Mouse (Mus musculus) cerebellum, postnatal 25 days (tissue): ENCODE measurements around the gene Zc3h12a.

Experiments used
- DNase-seq, 2 experiments: peaks; one replicate each; pipeline ENCODE4 v3.0.0; 2021; ENCODE audit warnings: mixed read lengths in 2 of 2

The Zc3h12a gene

DNA sequence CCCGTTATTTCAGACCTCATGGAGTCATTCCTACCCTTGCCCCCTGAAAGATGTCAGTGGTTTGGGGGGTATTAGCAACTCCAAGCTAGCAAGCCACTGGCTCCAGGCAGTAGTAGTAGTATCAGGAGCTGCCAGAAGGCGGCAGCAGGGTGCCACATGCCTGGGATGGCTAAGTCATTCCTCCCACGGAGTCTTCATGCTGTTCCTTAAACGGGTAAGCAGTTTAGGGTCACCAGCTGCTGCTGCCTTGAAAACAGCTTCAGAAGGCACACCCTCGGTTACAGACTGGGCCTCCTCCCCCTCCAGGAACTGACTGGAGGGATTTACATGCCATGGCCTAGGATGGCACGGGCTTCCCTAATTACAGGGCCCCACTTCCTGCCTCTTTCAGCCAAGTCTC lies 13.0 kb downstream of the Zc3h12a start:
- peak; percentile 84 to 90 for DNase-seq

GRCm38 (mm10) chr4:125105354-125105753 lies 22.3 kb downstream of the Zc3h12a start:
- DNase-seq = no peak

DNA sequence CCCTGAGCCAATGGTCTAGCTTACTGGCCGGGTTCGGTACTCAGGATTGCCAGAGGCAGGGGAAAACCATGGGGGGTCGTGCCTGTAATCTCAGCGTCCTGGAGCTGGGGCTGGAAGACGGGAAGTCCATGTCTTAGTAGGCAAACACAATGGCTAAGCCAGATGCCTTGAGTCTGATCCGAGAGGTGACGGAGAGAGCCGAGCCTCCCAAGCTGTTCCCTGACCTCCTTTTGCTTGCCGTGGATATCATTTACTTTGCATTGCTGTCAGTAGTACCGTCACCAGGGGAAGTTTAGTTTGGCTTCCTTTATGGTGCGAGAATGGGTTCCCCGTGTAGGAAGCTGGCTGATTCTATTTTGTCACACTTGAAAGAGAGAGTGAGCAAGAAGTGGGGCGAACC lies 26.3 kb downstream of the Zc3h12a start:
- DNase-seq = no peak

DNA sequence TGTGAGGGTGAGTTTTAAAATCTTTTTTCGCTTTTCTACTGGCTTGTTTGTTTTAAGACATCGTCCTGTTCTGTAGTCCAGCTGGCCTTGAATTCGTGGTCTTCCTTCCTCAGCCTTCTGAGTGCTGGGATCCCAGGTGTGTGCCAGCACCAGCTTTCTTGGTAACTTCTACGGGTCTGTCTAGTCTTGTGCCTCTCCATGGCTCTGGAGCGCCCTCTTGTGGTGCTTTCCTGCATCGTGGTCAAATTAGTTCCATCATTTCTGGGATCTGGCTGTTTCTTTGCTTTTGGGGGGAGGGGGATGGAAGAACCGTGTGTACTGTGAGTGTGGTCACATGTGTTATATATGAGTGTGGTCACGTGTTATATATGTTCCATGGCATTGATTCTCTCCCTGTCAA lies 28.2 kb downstream of the Zc3h12a start:
- DNase-seq = peak; percentile 85 to 91

GRCm38 (mm10) chr4:125097412-125097811 lies 30.2 kb downstream of the Zc3h12a start:
- no peak for DNase-seq

DNA sequence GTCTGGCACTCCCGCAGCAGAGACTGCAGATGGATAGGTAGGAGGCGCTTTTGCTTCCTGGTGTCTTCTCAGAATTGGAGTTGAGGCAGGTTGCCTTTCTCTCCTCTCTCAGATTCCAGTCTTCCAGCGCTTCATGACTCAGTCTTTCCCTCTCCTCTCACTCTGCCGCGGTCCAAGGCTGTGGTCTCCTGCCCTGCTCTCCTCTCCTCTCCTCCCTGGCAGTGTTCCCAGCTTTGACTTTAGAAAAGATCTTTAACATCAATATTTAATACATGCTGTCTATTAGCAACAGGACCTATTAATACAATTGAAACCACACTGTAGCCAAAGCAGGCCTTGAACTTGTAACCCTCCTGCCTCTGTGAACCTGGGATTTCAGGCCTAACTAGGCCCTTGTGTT lies 31.6 kb downstream of the Zc3h12a start:
- no peak for DNase-seq

- no peak for DNase-seq
Measured at GRCm38 (mm10) chr4:125093031-125093430, 34.6 kb downstream of the Zc3h12a start.

GRCm38 (mm10) chr4:125085346-125085841 lies 42.2 kb downstream of the Zc3h12a start:
- peak in 1 of 2 experiments; percentile 78 for DNase-seq

DNA sequence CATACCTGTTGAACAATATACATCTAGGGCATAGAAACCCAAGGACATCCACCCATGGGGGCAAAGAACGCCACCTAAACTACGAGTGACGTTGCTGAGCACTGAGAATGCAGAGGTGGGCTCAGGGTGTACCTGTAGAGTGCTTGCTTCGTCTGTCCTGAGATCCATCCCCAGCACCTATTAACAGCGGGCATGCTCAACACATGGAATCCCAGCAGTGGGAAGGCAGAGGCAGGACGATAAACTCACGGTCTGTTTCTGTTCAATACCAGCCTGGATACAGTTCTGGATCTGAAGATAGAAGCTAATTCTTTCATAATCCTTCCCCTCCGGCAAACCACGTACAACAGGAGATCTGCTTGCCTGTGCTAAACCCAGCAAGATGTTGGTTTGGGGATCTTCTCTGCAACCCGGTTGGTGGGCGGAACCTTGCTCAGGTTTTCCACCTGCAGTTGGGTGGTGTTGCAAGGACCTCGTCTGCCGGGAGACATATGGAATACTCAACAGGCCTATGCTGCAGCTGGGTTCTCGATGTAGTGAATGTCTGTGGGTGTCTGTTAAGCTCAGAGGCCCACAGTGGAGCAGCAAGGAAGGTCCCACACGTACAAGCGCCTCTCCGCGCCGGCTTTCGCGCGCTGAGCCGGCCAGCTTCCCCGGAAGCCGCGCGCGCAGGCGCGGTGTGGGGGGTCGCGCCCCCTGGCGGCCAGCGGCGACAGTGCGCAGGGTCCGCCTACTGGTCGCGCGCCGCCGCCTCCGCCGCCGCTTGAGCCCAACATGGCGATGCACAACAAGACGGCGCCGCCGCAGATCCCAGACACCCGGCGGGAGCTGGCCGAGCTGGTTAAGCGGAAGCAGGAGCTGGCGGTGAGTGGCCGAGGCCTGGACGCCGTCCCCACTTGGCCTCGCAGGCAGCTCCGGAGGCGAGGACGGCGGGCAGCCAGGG lies 43.0 kb downstream of the Zc3h12a start, which contains the start of gene Meaf6:
Gene Meaf6, plus strand, starts transcription at position 732 of the 943 bp plus-strand sequence.
- DNase-seq = peak; percentile 96 to 97

- DNase-seq = no peak
Measured at GRCm38 (mm10) chr4:125078698-125079097, 48.9 kb downstream of the Zc3h12a start.

DNA sequence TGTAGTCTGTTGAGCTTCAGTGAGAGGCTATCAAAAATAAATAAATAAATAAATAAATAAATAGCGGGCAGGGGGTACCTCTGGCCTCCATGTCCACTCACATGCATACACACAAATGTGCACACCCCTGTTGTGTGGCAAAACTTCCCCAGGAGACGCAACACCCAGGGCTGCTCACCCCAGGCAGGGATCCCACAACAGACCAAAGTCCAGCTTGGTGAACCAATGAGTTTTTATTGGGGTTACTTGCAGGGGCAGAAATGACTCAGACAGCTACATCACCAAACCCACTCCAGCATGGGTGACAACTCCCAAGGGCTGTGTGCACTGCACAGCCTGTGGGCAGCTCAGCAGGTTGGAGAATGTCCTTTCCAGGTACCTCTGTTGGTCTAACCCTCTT lies 49.9 kb downstream of the Zc3h12a start:
- no peak for DNase-seq
